Mouse (Mus musculus) neural tube, postnatal 0 days (tissue): ENCODE measurements around the gene Mrgprb3. TPM values are rescaled to one million over a fixed set of nuclear protein-coding genes. Genes with fewer than 3 reads are reported as not detected.

ENCODE experiments used
- polyA plus RNA-seq: library from polyadenylated mRNA; unstranded; fragments of >200 nt; fragmentation: Nextera tagmentation; extraction: Ambion mirVana; gene quantifications from 2 replicates; pipeline ENCODE4 v1.2.1, GENCODE M21; 2015

The Mrgprb3 gene
- polyA plus RNA-seq, result not detected in 2 replicates

GRCm38 (mm10) chr7:48643711-48644110 lies at the start of gene Mrgprb3:
Mrgprb3 (minus strand) TSS chr7:48643811.

Other genes starting within 250 kb of the Mrgprb3 start
- not detected in 2 replicates for gene Mrgprb1, start 187.5 kb downstream of the Mrgprb3 start, polyA plus RNA-seq
- not detected in 2 replicates for gene Mrgprx2, start 144.5 kb downstream of the Mrgprb3 start, polyA plus RNA-seq
- not detected in 2 replicates for gene Mrgprb2, start 85.7 kb downstream of the Mrgprb3 start, polyA plus RNA-seq
- gene Zdhhc13, start 145.2 kb upstream of the Mrgprb3 start, polyA plus RNA-seq, result 27.0 and 32.5 TPM in 2 replicates
- 1.0 and 1.2 TPM in 2 replicates for gene Csrp3, start 204.2 kb upstream of the Mrgprb3 start, polyA plus RNA-seq
- gene E2f8, start 237.8 kb upstream of the Mrgprb3 start, polyA plus RNA-seq, result 1.0 and 1.2 TPM in 2 replicates